Mouse (Mus musculus) heart, embryonic 10.5 days (tissue): ENCODE results near the gene Zfp14. TPM values are rescaled to one million over a fixed set of nuclear protein-coding genes. Genes with fewer than 3 reads are reported as not detected.

ENCODE experiments used
- microRNA-seq: library from miRNA; unstranded; fragments of <30 nt; microRNA quantifications from one replicate; pipeline ENCODE4, GENCODE M21; 2017
- polyA plus RNA-seq: library from polyadenylated mRNA; unstranded; fragments of >200 nt; fragmentation: Nextera tagmentation; extraction: Ambion mirVana; gene quantifications from 2 replicates; pipeline ENCODE4 v1.2.1, GENCODE M21; 2016

Zfp14 gene
- polyA plus RNA-seq, 1 experiment from 2014 or later, result 2.7 TPM

Small RNA genes within 50 kb of the gene (microRNA-seq; reads per million reads assigned to microRNA genes)
- not detected for gene Gm23368

Other genes starting within 250 kb of the Zfp14 start
- 10.5 and 10.8 TPM in 2 replicates for gene Zfp790, start 235.3 kb downstream of the Zfp14 start, polyA plus RNA-seq
- gene Zfp940, start 197.7 kb downstream of the Zfp14 start, polyA plus RNA-seq, result 4.4 and 5.7 TPM in 2 replicates
- gene Zfp420, start 191.4 kb downstream of the Zfp14 start, polyA plus RNA-seq, result 3.7 and 6.3 TPM in 2 replicates
- 8.2 and 9.5 TPM in 2 replicates for gene Zfp27, start 144.8 kb downstream of the Zfp14 start, polyA plus RNA-seq
- 2.1 and 3.7 TPM in 2 replicates for gene Zfp383, start 143.2 kb downstream of the Zfp14 start, polyA plus RNA-seq
- 10.3 and 10.9 TPM in 2 replicates for gene Zfp74, start 97.3 kb downstream of the Zfp14 start, polyA plus RNA-seq
- 32.0 and 33.8 TPM in 2 replicates for gene Zfp568, start 67.4 kb downstream of the Zfp14 start, polyA plus RNA-seq
- 4.5 and 5.2 TPM in 2 replicates for gene Zfp82, start 21.5 kb upstream of the Zfp14 start, polyA plus RNA-seq
- gene Gm26920, start 39.0 kb upstream of the Zfp14 start, polyA plus RNA-seq, result 0.34 and 1.0 TPM in 2 replicates
- gene Zfp566, start 39.1 kb upstream of the Zfp14 start, polyA plus RNA-seq, result 7.0 and 10.7 TPM in 2 replicates
- gene Zfp260, start 43.4 kb upstream of the Zfp14 start, polyA plus RNA-seq, result 79.8 and 91.7 TPM in 2 replicates
- 9.5 and 10.8 TPM in 2 replicates for gene Zfp382, start 70.6 kb upstream of the Zfp14 start, polyA plus RNA-seq
- 8.6 and 9.5 TPM in 2 replicates for gene Zfp146, start 118.4 kb upstream of the Zfp14 start, polyA plus RNA-seq
- gene Cox7a1, start 132.8 kb upstream of the Zfp14 start, polyA plus RNA-seq, result 163 and 277 TPM in 2 replicates
- 76.6 and 84.1 TPM in 2 replicates for gene Capns1, start 147.4 kb upstream of the Zfp14 start, polyA plus RNA-seq
- 122 and 127 TPM in 2 replicates for gene Polr2i, start 180.6 kb upstream of the Zfp14 start, polyA plus RNA-seq
- 212 and 246 TPM in 2 replicates for gene Tbcb, start 180.9 kb upstream of the Zfp14 start, polyA plus RNA-seq
- not detected in 2 replicates for gene Ovol3, start 184.3 kb upstream of the Zfp14 start, polyA plus RNA-seq
- gene Thap8, start 228.7 kb upstream of the Zfp14 start, polyA plus RNA-seq, result 0.29 and 0.43 TPM in 2 replicates
- 11.4 and 13.9 TPM in 2 replicates for gene Wdr62, start 229.0 kb upstream of the Zfp14 start, polyA plus RNA-seq
- gene Clip3, start 240.3 kb upstream of the Zfp14 start, polyA plus RNA-seq, result 10.4 and 18.4 TPM in 2 replicates